Mouse (Mus musculus): ENCODE data around the gene Snx4. TPM values are rescaled to one million over a fixed set of nuclear protein-coding genes. Genes with fewer than 3 reads are reported as not detected.

Gene Snx4
- polyA plus RNA-seq, 1 experiment from 2014 or later: 73.7 TPM

DNA sequence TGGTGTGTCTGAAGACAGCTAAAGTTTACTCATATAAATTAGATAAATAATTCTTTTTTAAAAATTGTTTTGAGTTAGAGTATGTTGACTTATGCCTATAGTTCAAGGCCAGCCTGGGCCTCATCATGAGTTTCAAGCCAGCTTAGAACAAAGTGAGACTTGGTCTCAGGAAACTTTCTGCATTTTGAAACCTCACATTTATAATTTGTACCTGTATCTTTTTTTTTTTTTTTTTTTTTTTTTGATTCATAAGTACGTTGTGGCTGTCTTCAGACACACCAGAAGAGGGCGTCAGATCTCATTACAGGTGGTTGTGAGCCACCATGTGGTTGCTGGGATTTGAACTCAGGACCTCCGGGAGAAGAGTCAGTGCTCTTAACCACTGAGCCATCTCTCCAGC is 8.6 kb downstream of the Snx4 start:
- Histone ChIP-seq H3K27ac (ENCODE audit: low read depth, low read length) (no peak overlapping the region), H3K4me3 (ENCODE audit: low read depth, low read length) (no peak overlapping the region), H3K9ac (ENCODE audit: low read length) (no peak overlapping the region), H3K4me1 (replicated peaks; ENCODE audit: control insufficient read depth, insufficient read depth, low read length) (no peaks in the 10 kb centered on the region), H3K9me3 (ENCODE audit: control insufficient read depth, low read length) (no peaks in the 10 kb centered on the region), H3K36me3 (ENCODE audit: control insufficient read depth, insufficient read depth, low read length) (no peaks in the 10 kb centered on the region; the same call in 1 of the 2 replicates), H3K4me2 (ENCODE audit: low read depth, low read length, severe bottlenecking) (no peak overlapping the region), H3K27me3 (ENCODE audit: control insufficient read depth, insufficient read depth, low read length) (no peaks in the 10 kb centered on the region)
- ATAC-seq (replicated peaks; ENCODE audit: low FRiP score): no peak
- no peak for DNase-seq (ENCODE audit: low spot score)
- WGBS: 90% methylated on average over 3 of the region's 3 CpGs

DNA sequence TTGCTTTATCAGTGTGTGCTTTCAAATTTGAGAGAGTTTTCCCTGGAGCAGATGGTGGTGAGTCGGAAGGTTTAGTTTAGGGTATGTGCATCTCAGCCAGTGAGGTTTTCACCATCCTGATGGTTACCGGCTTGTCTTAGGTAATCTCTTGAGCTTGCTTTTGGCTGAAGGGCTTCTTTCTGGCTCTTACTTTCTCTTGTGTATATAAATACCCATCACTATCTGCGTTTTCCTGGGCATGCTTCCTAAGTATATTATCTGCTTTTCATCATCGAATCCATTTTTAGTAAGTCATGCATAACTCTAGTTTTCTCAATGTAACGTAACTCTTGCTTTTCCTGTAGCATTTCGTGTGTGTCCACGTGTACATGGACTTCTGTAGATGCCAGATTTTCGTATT is 9.6 kb downstream of the Snx4 start:
- Histone ChIP-seq H3K9ac (ENCODE audit: low read length) (no peak overlapping the region), H3K4me1 (replicated peaks; ENCODE audit: control insufficient read depth, insufficient read depth, low read length) (no peaks in the 10 kb centered on the region), H3K4me2 (ENCODE audit: low read depth, low read length, severe bottlenecking) (no peak overlapping the region), H3K27ac (ENCODE audit: low read depth, low read length) (no peak overlapping the region), H3K4me3 (ENCODE audit: low read depth, low read length) (no peak overlapping the region), H3K36me3 (ENCODE audit: control insufficient read depth, insufficient read depth, low read length) (peaks cover 3% of the 10 kb centered on the region; the same call in 1 of the 2 replicates), H3K9me3 (ENCODE audit: control insufficient read depth, low read length) (no peaks in the 10 kb centered on the region), H3K27me3 (ENCODE audit: control insufficient read depth, insufficient read depth, low read length) (no peaks in the 10 kb centered on the region)
- 91% methylated on average over 8 of the region's 8 CpGs for WGBS
- ATAC-seq (replicated peaks; ENCODE audit: low FRiP score) (no peak), DNase-seq (ENCODE audit: low spot score) (no peak)

DNA sequence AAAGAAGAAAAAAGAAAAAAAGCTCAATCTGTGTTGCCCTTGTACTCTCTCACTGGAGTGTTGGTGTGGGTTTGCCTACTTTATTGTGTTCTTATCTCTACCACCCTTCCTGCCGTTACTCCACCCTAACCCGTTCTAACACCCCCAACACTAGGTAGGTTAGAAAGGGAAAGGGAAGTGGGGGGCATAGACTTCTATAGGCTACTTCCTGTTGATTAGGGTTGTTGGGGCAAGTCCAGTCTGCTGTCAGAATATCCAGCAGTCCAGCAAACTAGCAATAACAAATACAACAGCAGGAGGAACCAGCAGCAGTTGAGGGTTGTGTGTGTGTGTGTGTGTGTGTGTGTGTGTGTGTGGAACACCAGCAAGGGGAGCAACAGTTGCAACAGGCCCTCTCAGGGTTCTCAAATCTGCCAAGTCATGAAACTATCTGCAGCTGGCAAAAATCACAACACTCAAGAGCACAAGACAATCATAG is 10.4 kb downstream of the Snx4 start:
- no peaks in the 10 kb centered on the region for H3K4me1 ChIP-seq (replicated peaks; ENCODE audit: control insufficient read depth, insufficient read depth, low read length)
- 85% methylated on average over 2 of the region's 2 CpGs for WGBS
- H3K27ac ChIP-seq (ENCODE audit: low read depth, low read length): no peak overlapping the region
- H3K9me3 ChIP-seq (ENCODE audit: control insufficient read depth, low read length): no peaks in the 10 kb centered on the region
- no peak for DNase-seq (ENCODE audit: low spot score)
- no peak overlapping the region for H3K4me2 ChIP-seq (ENCODE audit: low read depth, low read length, severe bottlenecking)
- H3K9ac ChIP-seq (ENCODE audit: low read length): no peak overlapping the region
- peaks cover 3% of the 10 kb centered on the region; the same call in 1 of the 2 replicates for H3K36me3 ChIP-seq (ENCODE audit: control insufficient read depth, insufficient read depth, low read length)
- no peaks in the 10 kb centered on the region for H3K27me3 ChIP-seq (ENCODE audit: control insufficient read depth, insufficient read depth, low read length)
- H3K4me3 ChIP-seq (ENCODE audit: low read depth, low read length): no peak overlapping the region
- no peak for ATAC-seq (replicated peaks; ENCODE audit: low FRiP score)

DNA sequence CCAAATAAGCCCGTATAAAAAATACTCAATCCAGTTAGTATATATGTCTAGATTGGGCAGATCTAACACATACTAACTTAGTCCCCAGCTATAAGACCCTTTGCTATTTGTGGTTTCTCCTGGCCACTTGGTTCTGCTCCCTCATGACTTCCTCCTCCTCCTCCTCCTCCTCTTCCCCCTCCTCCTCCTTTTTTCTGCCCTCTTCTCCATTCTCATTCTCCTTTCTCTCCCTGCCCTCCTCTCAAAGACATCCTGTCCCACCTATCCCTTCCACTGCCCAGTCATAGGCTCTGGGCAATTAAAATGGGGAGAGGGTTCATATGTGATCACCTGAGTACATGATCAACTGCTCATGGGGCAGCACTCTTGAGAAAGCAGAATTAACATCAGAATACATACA is 10.9 kb downstream of the Snx4 start:
- Histone ChIP-seq H3K9me3 (ENCODE audit: control insufficient read depth, low read length) (no peaks in the 10 kb centered on the region), H3K9ac (ENCODE audit: low read length) (no peak overlapping the region), H3K4me2 (ENCODE audit: low read depth, low read length, severe bottlenecking) (no peak overlapping the region), H3K4me1 (replicated peaks; ENCODE audit: control insufficient read depth, insufficient read depth, low read length) (no peaks in the 10 kb centered on the region), H3K27ac (ENCODE audit: low read depth, low read length) (no peak overlapping the region), H3K27me3 (ENCODE audit: control insufficient read depth, insufficient read depth, low read length) (no peaks in the 10 kb centered on the region), H3K36me3 (ENCODE audit: control insufficient read depth, insufficient read depth, low read length) (peaks cover 3% of the 10 kb centered on the region; the same call in 1 of the 2 replicates), H3K4me3 (ENCODE audit: low read depth, low read length) (no peak overlapping the region)
- ATAC-seq (replicated peaks; ENCODE audit: low FRiP score) (no peak), DNase-seq (ENCODE audit: low spot score) (no peak)
- WGBS: 100% methylated on average over 1 of the region's 1 CpGs

DNA sequence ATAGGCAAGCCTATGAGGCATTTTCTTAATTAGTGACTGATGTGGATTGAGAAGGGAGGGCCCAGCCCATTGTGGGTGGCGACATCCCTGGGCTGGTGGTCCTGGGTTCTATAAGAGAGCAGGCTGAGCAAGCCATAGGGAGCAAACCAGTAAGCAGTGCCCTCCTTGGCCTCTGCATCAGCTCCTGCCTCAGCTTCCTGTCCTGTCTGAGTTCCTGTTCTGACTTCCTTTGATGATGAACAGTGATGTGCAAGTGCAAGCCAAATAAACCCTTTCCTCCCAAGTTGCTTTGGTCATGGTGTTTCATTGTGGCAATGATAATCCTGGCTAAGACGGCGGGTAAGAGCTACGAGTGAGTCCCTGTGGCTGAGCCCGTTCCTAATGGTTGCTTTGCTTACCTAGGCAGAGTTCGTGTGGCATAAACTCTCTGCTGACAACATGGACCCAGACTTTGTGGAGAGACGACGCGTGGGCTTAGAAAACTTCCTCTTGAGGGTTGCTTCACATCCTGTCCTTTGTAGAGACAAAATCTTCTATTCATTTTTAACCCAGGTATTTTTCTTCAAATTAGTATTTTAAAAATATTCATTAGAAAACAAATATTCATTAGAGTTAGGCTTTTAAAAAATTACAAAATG is 16.5 kb downstream of the Snx4 start:
- Histone ChIP-seq H3K4me3 (ENCODE audit: low read depth, low read length) (no peak overlapping the region), H3K4me1 (replicated peaks; ENCODE audit: control insufficient read depth, insufficient read depth, low read length) (no peaks in the 10 kb centered on the region), H3K27ac (ENCODE audit: low read depth, low read length) (no peak overlapping the region), H3K36me3 (ENCODE audit: control insufficient read depth, insufficient read depth, low read length) (peaks cover 7% of the 10 kb centered on the region; the same call in 1 of the 2 replicates), H3K9ac (ENCODE audit: low read length) (no peak overlapping the region), H3K9me3 (ENCODE audit: control insufficient read depth, low read length) (no peaks in the 10 kb centered on the region), H3K27me3 (ENCODE audit: control insufficient read depth, insufficient read depth, low read length) (no peaks in the 10 kb centered on the region), H3K4me2 (ENCODE audit: low read depth, low read length, severe bottlenecking) (no peak overlapping the region)
- DNase-seq (ENCODE audit: low spot score) (no peak), ATAC-seq (replicated peaks; ENCODE audit: low FRiP score) (no peak)
- WGBS: 93% methylated on average over 9 of the region's 9 CpGs

DNA sequence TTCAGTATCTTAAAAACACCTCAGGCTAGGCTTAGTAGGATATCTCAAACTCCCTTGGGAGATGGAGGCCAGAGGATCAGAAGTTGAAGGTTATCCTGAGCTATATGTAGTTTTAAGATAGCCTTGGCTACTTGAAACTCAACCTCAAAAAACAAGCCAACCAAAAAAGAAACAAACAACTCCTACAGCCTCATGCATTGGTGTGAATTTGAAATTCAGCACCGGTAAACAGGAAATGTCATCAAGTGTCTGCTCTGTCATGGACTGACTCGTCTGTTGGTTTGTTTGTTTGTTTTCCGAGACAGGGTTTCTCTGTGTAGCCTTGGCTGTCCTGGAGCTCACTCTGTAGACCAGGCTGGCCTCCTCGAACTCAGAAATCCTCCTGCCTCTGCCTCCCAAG is 20.6 kb downstream of the Snx4 start:
- Histone ChIP-seq H3K27ac (ENCODE audit: low read depth, low read length) (no peak overlapping the region), H3K36me3 (ENCODE audit: control insufficient read depth, insufficient read depth, low read length) (peaks cover 4% of the 10 kb centered on the region; the same call in 1 of the 2 replicates), H3K9ac (ENCODE audit: low read length) (no peak overlapping the region), H3K4me1 (replicated peaks; ENCODE audit: control insufficient read depth, insufficient read depth, low read length) (no peaks in the 10 kb centered on the region), H3K27me3 (ENCODE audit: control insufficient read depth, insufficient read depth, low read length) (no peaks in the 10 kb centered on the region), H3K9me3 (ENCODE audit: control insufficient read depth, low read length) (no peaks in the 10 kb centered on the region), H3K4me3 (ENCODE audit: low read depth, low read length) (no peak overlapping the region), H3K4me2 (ENCODE audit: low read depth, low read length, severe bottlenecking) (no peak overlapping the region)
- ATAC-seq (replicated peaks; ENCODE audit: low FRiP score): no peak
- no peak for DNase-seq (ENCODE audit: low spot score)
- WGBS: 95% methylated on average over 4 of the region's 4 CpGs

DNA sequence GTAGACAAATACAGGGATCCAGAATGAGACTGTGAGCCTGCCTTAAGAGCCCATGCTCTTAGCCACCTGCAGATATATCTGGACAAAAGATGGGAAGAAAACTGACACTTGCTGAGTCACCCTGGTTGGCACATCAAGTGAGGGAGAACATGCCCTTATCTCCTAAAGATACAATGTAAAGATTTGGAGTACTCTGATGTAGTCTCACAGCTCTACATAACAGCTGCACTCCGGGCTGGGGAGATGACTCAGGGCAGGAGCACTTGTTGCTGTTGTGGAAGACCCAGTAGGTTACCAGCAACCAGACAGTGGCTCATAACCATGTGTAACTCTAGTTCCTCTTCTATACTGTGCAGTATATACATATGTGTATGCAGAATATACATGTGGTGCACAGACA is 31.8 kb downstream of the Snx4 start:
- Histone ChIP-seq H3K9me3 (ENCODE audit: control insufficient read depth, low read length) (no peaks in the 10 kb centered on the region), H3K27ac (ENCODE audit: low read depth, low read length) (no peak overlapping the region), H3K4me2 (ENCODE audit: low read depth, low read length, severe bottlenecking) (no peak overlapping the region), H3K4me1 (replicated peaks; ENCODE audit: control insufficient read depth, insufficient read depth, low read length) (no peaks in the 10 kb centered on the region), H3K36me3 (ENCODE audit: control insufficient read depth, insufficient read depth, low read length) (no peaks in the 10 kb centered on the region; the same call in 1 of the 2 replicates), H3K27me3 (ENCODE audit: control insufficient read depth, insufficient read depth, low read length) (no peaks in the 10 kb centered on the region), H3K4me3 (ENCODE audit: low read depth, low read length) (no peak overlapping the region), H3K9ac (ENCODE audit: low read length) (no peak overlapping the region)
- ATAC-seq (replicated peaks; ENCODE audit: low FRiP score) (no peak), DNase-seq (ENCODE audit: low spot score) (no peak)
- 97% methylated on average over 1 of the region's 1 CpGs for WGBS

DNA sequence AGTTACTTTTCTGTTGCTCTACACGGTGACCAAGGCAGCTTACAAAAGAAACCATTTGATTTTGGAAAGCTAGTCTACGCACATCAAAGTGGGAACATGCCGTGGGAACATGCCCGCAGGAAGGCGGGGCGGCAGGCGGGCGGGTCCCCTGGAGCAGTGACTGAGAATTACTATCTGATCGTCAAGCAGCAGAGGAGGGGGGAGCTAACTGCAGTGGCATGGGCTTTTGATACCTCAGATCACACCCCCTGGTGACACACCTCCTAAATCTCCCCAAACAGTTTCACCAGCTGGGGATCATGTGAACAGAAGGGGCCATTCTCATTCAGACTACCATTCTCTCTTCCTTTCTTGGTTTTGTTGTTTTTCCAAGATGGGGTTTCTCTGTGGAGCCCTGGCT is 37.3 kb downstream of the Snx4 start:
- Histone ChIP-seq H3K4me1 (replicated peaks; ENCODE audit: control insufficient read depth, insufficient read depth, low read length) (no peaks in the 10 kb centered on the region), H3K9me3 (ENCODE audit: control insufficient read depth, low read length) (no peaks in the 10 kb centered on the region), H3K27me3 (ENCODE audit: control insufficient read depth, insufficient read depth, low read length) (no peaks in the 10 kb centered on the region), H3K4me3 (ENCODE audit: low read depth, low read length) (no peak overlapping the region), H3K27ac (ENCODE audit: low read depth, low read length) (no peak overlapping the region), H3K9ac (ENCODE audit: low read length) (no peak overlapping the region), H3K36me3 (ENCODE audit: control insufficient read depth, insufficient read depth, low read length) (peaks cover 12% of the 10 kb centered on the region), H3K4me2 (ENCODE audit: low read depth, low read length, severe bottlenecking) (no peak overlapping the region)
- ATAC-seq (replicated peaks; ENCODE audit: low FRiP score) (no peak), DNase-seq (ENCODE audit: low spot score) (no peak)
- 90% methylated on average over 9 of the region's 9 CpGs for WGBS

DNA sequence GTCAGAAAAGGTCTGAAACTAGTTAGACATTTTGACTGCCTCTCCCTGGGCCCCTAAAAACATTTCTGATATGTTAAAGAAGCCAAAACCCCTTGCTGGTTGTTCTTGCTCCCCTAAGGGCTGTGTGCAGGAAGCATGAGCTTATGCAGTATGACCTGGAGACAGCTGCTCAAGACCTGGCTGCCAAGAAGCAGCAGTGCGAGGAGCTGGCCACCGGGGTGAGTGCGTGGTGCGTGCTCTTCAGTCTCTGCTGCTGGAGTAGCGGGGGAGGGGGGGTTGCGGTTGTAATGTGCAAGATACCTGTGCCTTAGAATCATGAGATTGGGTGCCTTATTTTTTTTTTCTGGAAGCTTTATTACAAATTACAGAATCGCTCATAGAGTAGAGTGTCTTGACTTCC is 38.7 kb downstream of the Snx4 start:
- DNase-seq (ENCODE audit: low spot score) (no peak), ATAC-seq (replicated peaks; ENCODE audit: low FRiP score) (no peak)
- no peak overlapping the region for H3K4me2 ChIP-seq (ENCODE audit: low read depth, low read length, severe bottlenecking)
- 88% methylated on average over 7 of the region's 7 CpGs for WGBS
- no peak overlapping the region for H3K9ac ChIP-seq (ENCODE audit: low read length)
- no peaks in the 10 kb centered on the region for H3K4me1 ChIP-seq (replicated peaks; ENCODE audit: control insufficient read depth, insufficient read depth, low read length)
- no peaks in the 10 kb centered on the region for H3K9me3 ChIP-seq (ENCODE audit: control insufficient read depth, low read length)
- peaks cover 12% of the 10 kb centered on the region for H3K36me3 ChIP-seq (ENCODE audit: control insufficient read depth, insufficient read depth, low read length)
- H3K27me3 ChIP-seq (ENCODE audit: control insufficient read depth, insufficient read depth, low read length): no peaks in the 10 kb centered on the region
- no peak overlapping the region for H3K4me3 ChIP-seq (ENCODE audit: low read depth, low read length)
- no peak overlapping the region for H3K27ac ChIP-seq (ENCODE audit: low read depth, low read length)

Measured in forebrain, embryonic 11.5 days (tissue).